Mouse (Mus musculus) small intestine, adult 2 months (tissue): ENCODE measurements around the gene Srgap3. TPM values are rescaled to one million over a fixed set of nuclear protein-coding genes. Genes with fewer than 3 reads are reported as not detected.

Experiments
- H3K27ac ChIP-seq: fragments of 200-500 bp; 2 replicates; pipeline ENCODE4 v1.5.1; 2012; ENCODE audit warnings: low read depth, low read length, control low read depth, inconsistent platforms; ENCODE audit not compliant: insufficient read depth
- H3K27me3 ChIP-seq: fragments of 200-500 bp; 2 replicates; pipeline ENCODE4 v1.6.1; 2012; ENCODE audit warnings: mild to moderate bottlenecking, moderate library complexity, low read length, inconsistent platforms; ENCODE audit not compliant: control insufficient read depth, insufficient read depth
- H3K36me3 ChIP-seq: fragments of 200-500 bp; 2 replicates; pipeline ENCODE4 v1.6.1; 2012; ENCODE audit warnings: mild to moderate bottlenecking, low read length, control low read depth, inconsistent platforms; ENCODE audit not compliant: control insufficient read depth, insufficient read depth
- H3K4me1 ChIP-seq: fragments of 200-500 bp; 2 replicates; pipeline ENCODE4 v1.6.1; 2012; ENCODE audit warnings: low read length, inconsistent platforms, mixed read lengths; ENCODE audit not compliant: control insufficient read depth, insufficient read depth, insufficient read length
- H3K4me3 ChIP-seq: fragments of 200-500 bp; 2 replicates; pipeline ENCODE4 v1.5.1; 2012; ENCODE audit warnings: low read depth, mild to moderate bottlenecking, control low read depth, inconsistent platforms, low read length, moderate library complexity
- CTCF ChIP-seq: fragments of 200-500 bp; IDR thresholded peaks from 2 replicates; pipeline ENCODE4 v1.5.1; 2012; ENCODE audit warnings: low read depth, mild to moderate bottlenecking, control low read depth, inconsistent platforms, low read length, moderate library complexity, mixed read lengths; ENCODE audit not compliant: insufficient replicate concordance, insufficient read length; ENCODE audit errors: extremely low read depth
- POLR2A ChIP-seq: fragments of 200-500 bp; IDR thresholded peaks from 2 replicates; pipeline ENCODE4 v1.6.1; 2012; ENCODE audit warnings: low read depth, mild to moderate bottlenecking, control low read depth, inconsistent platforms, low read length, moderate library complexity
- WGBS: fragments of 180-500 bp; shearing (Covaris S2); methylation state at CpG from one replicate; pipeline ENCODE4 v1.1.7; 2018; 5-methylcytosine and 5-hydroxymethylcytosine counted together
- polyA plus RNA-seq: library from polyadenylated mRNA; depleted of rRNA; stranded (reverse); fragments of >200 nt; gene quantifications from 2 replicates; pipeline ENCODE4 v1.2.3, GENCODE M21; 2012

Gene Srgap3
- polyA plus RNA-seq, 1 experiment, result 0.63 TPM

GRCm38 (mm10) chr6:112738924-112739323, 208.1 kb downstream of the Srgap3 start:
- TF ChIP-seq POLR2A (no peak), CTCF (no peak)

GRCm38 (mm10) chr6:112736471-112736870, 210.6 kb downstream of the Srgap3 start:
- Histone ChIP-seq H3K4me3 (no peak overlapping the region), H3K27ac (no peak overlapping the region), H3K4me1 (no peaks in the 10 kb centered on the region), H3K27me3 (no peaks in the 10 kb centered on the region), H3K36me3 (no peaks in the 10 kb centered on the region)
- TF ChIP-seq CTCF, result no peak
- TF ChIP-seq POLR2A, result no peak
- 85% methylated on average over 3 of the region's 3 CpGs for WGBS

More at GRCm38 (mm10) chr6:112738924-112739323, 208.1 kb downstream of the Srgap3 start:
- Histone ChIP-seq H3K27me3 (no peaks in the 10 kb centered on the region), H3K36me3 (no peaks in the 10 kb centered on the region), H3K27ac (peak overlapping the region; percentile 8; the same call in 1 of the 2 replicates), H3K4me1 (no peaks in the 10 kb centered on the region), H3K4me3 (no peak overlapping the region)
- WGBS, result 79% methylated on average over 6 of the region's 6 CpGs

- 84% methylated on average over 2 of the region's 2 CpGs for WGBS
- no peak overlapping the region for H3K4me3 ChIP-seq
- H3K27me3 ChIP-seq, result no peaks in the 10 kb centered on the region
- H3K36me3 ChIP-seq, result no peaks in the 10 kb centered on the region
- TF ChIP-seq CTCF, result no peak
- no peak for TF ChIP-seq POLR2A
- H3K27ac ChIP-seq, result no peak overlapping the region
- no peaks in the 10 kb centered on the region for H3K4me1 ChIP-seq
Observed at GRCm38 (mm10) chr6:112735054-112735453, 212.0 kb downstream of the Srgap3 start.

- no peak overlapping the region for H3K27ac ChIP-seq
- no peak overlapping the region for H3K4me3 ChIP-seq
- H3K27me3 ChIP-seq, result no peaks in the 10 kb centered on the region
- 76% methylated on average over 5 of the region's 5 CpGs for WGBS
- H3K36me3 ChIP-seq, result no peaks in the 10 kb centered on the region
- no peak for TF ChIP-seq POLR2A
- no peak for TF ChIP-seq CTCF
- H3K4me1 ChIP-seq, result no peaks in the 10 kb centered on the region
Observed at GRCm38 (mm10) chr6:112733942-112734341, 213.1 kb downstream of the Srgap3 start.

GRCm38 (mm10) chr6:112732434-112732833, 214.6 kb downstream of the Srgap3 start:
- Histone ChIP-seq H3K4me1 (no peaks in the 10 kb centered on the region), H3K4me3 (no peak overlapping the region), H3K36me3 (no peaks in the 10 kb centered on the region), H3K27me3 (no peaks in the 10 kb centered on the region), H3K27ac (no peak overlapping the region)
- WGBS, result 92% methylated on average over 3 of the region's 3 CpGs
- TF ChIP-seq CTCF (no peak), POLR2A (no peak)

- 94% methylated on average over 10 of the region's 10 CpGs for WGBS
- H3K27ac ChIP-seq, result no peak overlapping the region
- no peak overlapping the region for H3K4me3 ChIP-seq
- TF ChIP-seq CTCF, result no peak
- no peak for TF ChIP-seq POLR2A
- no peaks in the 10 kb centered on the region for H3K4me1 ChIP-seq
- H3K27me3 ChIP-seq, result no peaks in the 10 kb centered on the region
- no peaks in the 10 kb centered on the region for H3K36me3 ChIP-seq
Observed at GRCm38 (mm10) chr6:112731386-112731785, 215.7 kb downstream of the Srgap3 start.

GRCm38 (mm10) chr6:112728760-112729422, 218.2 kb downstream of the Srgap3 start:
- Histone ChIP-seq H3K36me3 (no peaks in the 10 kb centered on the region), H3K4me3 (no peak overlapping the region), H3K27ac (no peak overlapping the region), H3K27me3 (no peaks in the 10 kb centered on the region), H3K4me1 (no peaks in the 10 kb centered on the region)
- 8% methylated on average over 17 of the region's 17 CpGs for WGBS
- TF ChIP-seq CTCF (no peak), POLR2A (no peak)
